Comparison of ENCODE assay signal across 26 mouse cellular contexts in genomic region chr15:36419943-36420480, GRCm38 (mm10).
A peak's percentile ranks its signal among the peaks of the same experiment; 100 is the strongest.
DNase-seq lines count a peak whose midpoint lies in the region; ATAC-seq and TF ChIP-seq lines count a peak whose summit lies in the region.
"Had no signal": no experiment of that assay in that cellular context is flagged by ENCODE, and none has a peak within 500 bp of the region (broad histone marks: within the 10 kb centered on the region; RNA-seq: fewer than 3 reads in every experiment).

No protein-coding gene starts in this region.

- peaks cover 23% of the 10 kb centered on the region for H3K4me1 ChIP-seq in heart, postnatal 0 days (ENCODE audit: control insufficient read depth, insufficient read depth)
- H3K4me1 ChIP-seq in liver, adult 2 months (ENCODE audit: control insufficient read depth, insufficient read depth, low read length), result peaks cover 24% of the 10 kb centered on the region
- no peaks in the 10 kb centered on the region for H3K4me1 ChIP-seq in liver, embryonic 12.5 days
- H3K4me1 ChIP-seq: embryonic facial prominence, embryonic 12.5 days; forebrain, embryonic 15.5 days; liver, embryonic 13.5 days; midbrain, embryonic 12.5 days had no signal

- intact Hi-C loops in heart, postnatal 36 days (cut with DNase I), result no loop called here

- WGBS in heart, postnatal 0 days, result 30% methylated on average over 7 of the region's 7 CpGs
- WGBS in liver, adult 2 months, result 23% methylated on average over 7 of the region's 7 CpGs
- WGBS in liver, embryonic 12.5 days (ENCODE audit: insufficient replicate concordance), result 63% methylated on average over 7 of the region's 7 CpGs

- TF ChIP-seq CTCF in heart, postnatal 0 days (IDR thresholded peaks at IDR 0.05; ENCODE audit: low read depth), result no peak
- no peak for TF ChIP-seq CTCF in liver, adult 2 months (IDR thresholded peaks at IDR 0.05; ENCODE audit: low read depth, low read length)

- H3K9me3 ChIP-seq in heart, postnatal 0 days (replicated peaks; ENCODE audit: control insufficient read depth, low read length), result no peaks in the 10 kb centered on the region
- H3K9me3 ChIP-seq in liver, embryonic 12.5 days (replicated peaks), result no peaks in the 10 kb centered on the region
- H3K9me3 ChIP-seq: embryonic facial prominence, embryonic 12.5 days; forebrain, embryonic 15.5 days; G1E; heart, embryonic 12.5 days; limb, embryonic 10.5 days; liver, embryonic 13.5 days; midbrain, embryonic 12.5 days; neural tube, embryonic 13.5 days had no signal

- no peak overlapping the region for H3K9ac ChIP-seq in heart, postnatal 0 days (replicated peaks; ENCODE audit: low read depth, low read length)
- peak overlapping the region; percentile 19; the same call in 1 of the 2 replicates for H3K9ac ChIP-seq in liver, adult 2 months (ENCODE audit: low read depth, low read length)
- no peak overlapping the region for H3K9ac ChIP-seq in liver, embryonic 12.5 days
- H3K9ac ChIP-seq: embryonic facial prominence, embryonic 12.5 days; forebrain, embryonic 15.5 days; heart, embryonic 12.5 days; liver, embryonic 13.5 days; midbrain, embryonic 12.5 days; neural tube, embryonic 13.5 days had no signal

- H3K36me3 ChIP-seq in heart, postnatal 0 days (replicated peaks; ENCODE audit: control insufficient read depth, insufficient read depth, low read length), result no peaks in the 10 kb centered on the region
- H3K36me3 ChIP-seq in liver, adult 2 months (ENCODE audit: control insufficient read depth, insufficient read depth, low read length), result no peaks in the 10 kb centered on the region
- no peaks in the 10 kb centered on the region for H3K36me3 ChIP-seq in liver, embryonic 12.5 days
- H3K36me3 ChIP-seq: embryonic facial prominence, embryonic 12.5 days; forebrain, embryonic 15.5 days; G1E; heart, embryonic 12.5 days; limb, embryonic 10.5 days; liver, embryonic 13.5 days; midbrain, embryonic 12.5 days; neural tube, embryonic 13.5 days had no signal

- no peak overlapping the region for H3K4me2 ChIP-seq in heart, postnatal 0 days (ENCODE audit: low read depth, low read length)
- H3K4me2 ChIP-seq in liver, embryonic 12.5 days, result no peak overlapping the region
- H3K4me2 ChIP-seq: embryonic facial prominence, embryonic 12.5 days; forebrain, embryonic 15.5 days; heart, embryonic 12.5 days; liver, embryonic 13.5 days; midbrain, embryonic 12.5 days; neural tube, embryonic 13.5 days had no signal

- no peaks in the 10 kb centered on the region for H3K79me2 ChIP-seq in liver, adult 2 months (ENCODE audit: control insufficient read depth, insufficient read depth, low read length)

- H3K4me3 ChIP-seq in heart, postnatal 0 days (ENCODE audit: low read depth, low read length), result no peak overlapping the region
- H3K4me3 ChIP-seq in liver, adult 2 months (ENCODE audit: insufficient read depth, low read depth, low read length), result no peak overlapping the region
- no peak overlapping the region for H3K4me3 ChIP-seq in liver, embryonic 12.5 days
- H3K4me3 ChIP-seq: embryonic facial prominence, embryonic 12.5 days; erythroblast, embryonic 14.5 days; forebrain, embryonic 15.5 days; heart, embryonic 12.5 days; limb, embryonic 10.5 days; liver, embryonic 13.5 days; midbrain, embryonic 12.5 days; neural tube, embryonic 13.5 days had no signal

- ATAC-seq in heart, postnatal 0 days (ENCODE audit: insufficient read depth, low read depth), result peak; percentile 51; the same call in 1 of the 2 replicates
- no peak for ATAC-seq in liver, embryonic 12.5 days
- ATAC-seq: activated CD4-positive, CD25-positive, alpha-beta regulatory T cell, adult 4 months; forebrain, embryonic 15.5 days; hindbrain, embryonic 16.5 days; intestine, embryonic 16.5 days had no signal

- no peaks in the 10 kb centered on the region for H3K27me3 ChIP-seq in heart, postnatal 0 days (ENCODE audit: control insufficient read depth, insufficient read depth, low read length)
- H3K27me3 ChIP-seq in liver, adult 2 months (ENCODE audit: control insufficient read depth, insufficient read depth, low read length), result no peaks in the 10 kb centered on the region
- H3K27me3 ChIP-seq in liver, embryonic 12.5 days (replicated peaks), result peaks cover 21% of the 10 kb centered on the region
- H3K27me3 ChIP-seq: embryonic facial prominence, embryonic 12.5 days; forebrain, embryonic 15.5 days; heart, embryonic 12.5 days; midbrain, embryonic 12.5 days; neural tube, embryonic 13.5 days had no signal

- TF ChIP-seq POLR2A in liver, adult 2 months (IDR thresholded peaks at IDR 0.05; ENCODE audit: extremely low read depth, insufficient read depth, low read length), result no peak

- DNase-seq in heart, postnatal 0 days (ENCODE audit: low spot score), result no peak
- no peak for DNase-seq in heart, postnatal 36 days
- DNase-seq in liver, adult 2 months (ENCODE audit: extremely low read depth, low read depth, low spot score), result peak; percentile 93
- peak; percentile 6 to 11 for DNase-seq in urinary bladder, postnatal 36 days (ENCODE audit: low spot score in 2 of 2)
- no peak for DNase-seq in urinary bladder, adult 18-20 months (ENCODE audit: low spot score in 2 of 2)
- no peak for DNase-seq in cerebellum, adult 8-10 months
- DNase-seq: adrenal gland, postnatal 10 days; cerebellum, adult 9-11 months; gastrocnemius, postnatal 36 days; layer of hippocampus, adult 9-11 months; liver, embryonic 13.5 days; right cerebral cortex, adult 18-20 months; thymus, postnatal 25 days had no signal

- no peak overlapping the region for H3K27ac ChIP-seq in heart, postnatal 0 days (ENCODE audit: low read depth)
- peak overlapping the region; percentile 96 for H3K27ac ChIP-seq in liver, adult 2 months (replicated peaks; ENCODE audit: insufficient read depth, low read depth, low read length)
- no peak overlapping the region for H3K27ac ChIP-seq in liver, embryonic 12.5 days
- H3K27ac ChIP-seq: embryonic facial prominence, embryonic 12.5 days; forebrain, embryonic 15.5 days; kidney, postnatal 0 days; limb, embryonic 10.5 days; liver, embryonic 13.5 days; midbrain, embryonic 12.5 days; neural tube, embryonic 13.5 days had no signal

- TF ChIP-seq EP300 in heart, postnatal 0 days (IDR thresholded peaks at IDR 0.05; ENCODE audit: low read depth), result no peak

Comparison
In these comparisons a context has a peak if more than half of its experiments do, and no peak if none do; other contexts are left out.
1. DNase-seq: peak in liver, adult 2 months (single experiment) and urinary bladder, postnatal 36 days (2 of 2); none in heart, postnatal 0 days (single experiment), heart, postnatal 36 days (0 of 2), urinary bladder, adult 18-20 months (0 of 2) and cerebellum, adult 8-10 months (single experiment).